Mouse (Mus musculus) midbrain, embryonic 13.5 days (tissue): ENCODE results near the gene Nmral1. TPM values are rescaled to one million over a fixed set of nuclear protein-coding genes. Genes with fewer than 3 reads are reported as not detected.
A peak's percentile ranks its signal among the peaks of the same experiment; 100 is the strongest.
"Not testable (repeated sequence)": the region's sequence is repeated elsewhere in the genome, so short reads cannot be mapped to it uniquely, and the experiment has no call there.

Source experiments
- ATAC-seq: fragments of 200-750 bp; cut with Nextera tagmentation; 2 replicates; pipeline ENCODE4 v1.8.0; 2017; ENCODE audit warnings: mild to moderate bottlenecking, moderate TSS enrichment, moderate library complexity
- H3K27ac ChIP-seq: fragments of 300-500 bp; sonication (generic); 2 replicates; pipeline ENCODE4 v1.5.1; 2015; ENCODE audit warnings: inconsistent platforms, mild to moderate bottlenecking, moderate library complexity
- H3K27me3 ChIP-seq: fragments of 300-500 bp; sonication (generic); 2 replicates; pipeline ENCODE4 v1.6.1; 2015; ENCODE audit warnings: mild to moderate bottlenecking, inconsistent platforms
- H3K36me3 ChIP-seq: fragments of 300-500 bp; sonication (generic); 2 replicates; pipeline ENCODE4 v1.6.1; 2015; ENCODE audit warnings: mild to moderate bottlenecking, inconsistent platforms
- H3K4me1 ChIP-seq: fragments of 300-500 bp; sonication (generic); replicated peaks from 2 replicates; pipeline ENCODE4 v1.6.1; 2015; ENCODE audit warnings: inconsistent platforms
- H3K4me2 ChIP-seq: fragments of 300-500 bp; sonication (generic); replicated peaks from 2 replicates; pipeline ENCODE4 v1.6.1; 2015; ENCODE audit warnings: moderate library complexity, mild to moderate bottlenecking, inconsistent platforms
- H3K4me3 ChIP-seq: fragments of 300-500 bp; sonication (generic); replicated peaks from 2 replicates; pipeline ENCODE4 v1.5.1; 2015; ENCODE audit warnings: mild to moderate bottlenecking, inconsistent platforms
- H3K9ac ChIP-seq: fragments of 300-500 bp; sonication (generic); replicated peaks from 2 replicates; pipeline ENCODE4 v1.6.1; 2015; ENCODE audit warnings: mild to moderate bottlenecking, inconsistent platforms
- H3K9me3 ChIP-seq: fragments of 300-500 bp; sonication (generic); 2 replicates; pipeline ENCODE4 v1.6.1; 2016; ENCODE audit warnings: mild to moderate bottlenecking, inconsistent platforms
- WGBS: fragments of 180-500 bp; shearing (Covaris S2); methylation state at CpG from one replicate; pipeline ENCODE4 v1.1.7; 2015; 5-methylcytosine and 5-hydroxymethylcytosine counted together
- polyA plus RNA-seq: library from polyadenylated mRNA; unstranded; fragments of >200 nt; fragmentation: Nextera tagmentation; extraction: Ambion mirVana; gene quantifications from 2 replicates; pipeline ENCODE4 v1.2.1, GENCODE M21; 2015

Nmral1 gene
- 102 and 104 TPM in 2 replicates for polyA plus RNA-seq

DNA sequence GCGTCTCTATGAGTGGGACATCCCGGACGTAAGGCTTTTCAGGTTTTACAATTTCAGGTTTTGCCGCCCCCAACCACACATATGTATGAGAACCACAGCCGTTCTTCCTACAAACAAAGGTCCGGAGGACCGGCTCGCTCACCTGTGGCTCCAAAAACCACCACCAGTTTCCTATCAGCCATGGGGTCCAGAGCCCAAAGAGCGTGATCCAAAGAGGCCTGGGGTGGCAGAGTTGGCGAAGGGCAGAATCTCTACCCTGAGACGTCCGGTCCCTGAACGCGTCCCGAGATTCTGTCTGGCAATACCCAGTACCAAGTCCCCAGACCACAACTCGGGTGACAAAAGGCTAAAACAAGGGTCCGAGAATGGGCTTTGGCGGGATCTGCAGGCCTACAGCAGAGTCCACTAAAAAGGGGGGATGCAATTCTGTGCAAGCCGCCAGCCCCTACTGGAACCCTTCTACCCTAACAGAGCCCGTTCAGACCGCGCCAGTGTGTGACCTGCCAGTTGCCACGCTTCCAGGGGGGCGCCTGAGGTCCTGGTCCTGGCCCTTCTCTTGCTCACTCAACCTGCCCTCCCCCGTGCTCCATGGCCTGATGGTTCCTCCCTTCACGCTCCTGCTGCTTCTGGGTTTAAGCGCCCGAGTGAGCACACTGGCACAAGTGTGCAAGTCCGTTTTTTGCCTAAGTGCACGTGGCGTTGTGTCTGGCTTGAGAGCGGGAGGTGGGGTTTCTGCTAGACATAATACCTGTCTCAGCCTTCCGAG is at the start of gene Nmral1:
TSS of gene Nmral1 (minus strand) at position 604 of the 766 bp plus-strand sequence.
- 9% methylated on average over 33 of the region's 33 CpGs for WGBS
- Histone ChIP-seq H3K4me1 (peaks cover 16% of the 10 kb centered on the region), H3K4me3 (peak within 1 kb of the TSS; percentile 75), H3K27ac (peak within 1 kb of the TSS; percentile 86), H3K9ac (peak within 1 kb of the TSS; percentile 79), H3K36me3 (peaks cover 25% of the 10 kb centered on the region), H3K4me2 (peak within 1 kb of the TSS; percentile 69), H3K9me3 (no peaks in the 10 kb centered on the region), H3K27me3 (no peaks in the 10 kb centered on the region)
- ATAC-seq, result peak; percentile 94

DNA sequence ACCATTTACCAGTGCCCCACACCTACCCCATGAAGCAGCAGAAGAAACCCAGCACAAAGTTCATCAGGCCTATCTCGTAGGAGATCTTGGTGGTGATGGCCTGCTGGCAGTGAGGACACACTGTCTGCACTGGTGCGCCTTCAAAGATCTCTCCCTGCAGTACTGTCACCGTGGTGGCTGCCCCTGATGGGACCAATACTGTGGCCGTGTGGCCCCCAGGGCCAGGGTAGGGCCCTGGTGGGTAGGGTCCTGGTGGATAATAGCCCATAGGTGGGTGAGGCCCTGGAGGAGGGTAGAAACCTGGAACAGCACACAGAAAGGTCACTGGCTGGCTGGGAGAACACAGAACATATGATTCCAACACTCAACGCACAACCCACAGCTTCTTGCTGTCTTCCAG is 49.6 kb upstream of the Nmral1 start:
- peaks cover 66% of the 10 kb centered on the region for H3K36me3 ChIP-seq
- no peak overlapping the region for H3K4me2 ChIP-seq
- H3K9ac ChIP-seq, result no peak overlapping the region
- H3K9me3 ChIP-seq, result no peaks in the 10 kb centered on the region
- no peak overlapping the region for H3K27ac ChIP-seq
- ATAC-seq, result peak; percentile 55; the same call in 1 of the 2 replicates
- whole genome bisulfite sequencing, result 97% methylated on average over 5 of the region's 5 CpGs
- H3K4me3 ChIP-seq, result no peak overlapping the region
- H3K27me3 ChIP-seq, result no peaks in the 10 kb centered on the region
- no peaks in the 10 kb centered on the region for H3K4me1 ChIP-seq

DNA sequence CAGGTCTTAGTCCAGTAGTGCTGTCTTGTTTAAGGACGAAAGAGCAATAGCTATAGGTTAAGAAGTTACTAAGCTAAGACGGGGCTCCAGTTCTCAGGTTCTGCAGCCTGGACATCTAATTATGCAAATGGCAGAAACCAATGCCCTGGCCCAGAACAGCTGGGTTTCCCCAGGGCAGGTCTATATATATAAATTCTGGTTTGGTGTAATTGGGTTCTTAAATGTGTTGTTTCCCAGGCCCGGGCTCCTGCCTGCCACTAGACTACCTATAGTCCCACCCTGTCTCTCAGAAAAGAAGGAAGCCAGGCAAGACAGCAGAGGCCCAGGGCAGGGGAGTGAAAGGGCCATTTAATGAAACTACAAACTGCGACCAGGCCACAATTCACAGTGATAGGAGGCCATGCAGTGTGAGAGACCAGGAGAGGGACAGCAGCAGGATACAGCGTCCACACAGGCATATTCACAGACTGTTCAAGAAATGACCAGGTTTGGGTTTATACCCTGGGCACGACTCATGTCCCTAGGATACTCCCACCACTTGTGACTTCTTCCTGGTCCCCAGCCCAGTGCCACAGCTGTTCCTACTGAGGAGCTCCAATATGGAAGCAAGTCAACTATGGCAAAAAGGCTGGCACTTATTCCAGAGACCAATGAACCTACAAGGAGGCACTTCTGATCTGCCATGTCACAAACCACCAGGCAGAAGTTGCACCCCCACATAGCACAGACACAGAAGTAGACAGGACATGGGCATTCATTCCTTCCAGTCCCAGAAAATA is 48.0 kb upstream of the Nmral1 start:
- no peaks in the 10 kb centered on the region for H3K27me3 ChIP-seq
- peaks cover 70% of the 10 kb centered on the region for H3K36me3 ChIP-seq
- no peak overlapping the region for H3K4me2 ChIP-seq
- WGBS, result 79% methylated on average over 6 of the region's 6 CpGs
- no peaks in the 10 kb centered on the region for H3K9me3 ChIP-seq
- ATAC-seq, result no peak
- no peak overlapping the region for H3K27ac ChIP-seq
- H3K4me3 ChIP-seq, result no peak overlapping the region
- no peaks in the 10 kb centered on the region for H3K4me1 ChIP-seq
- no peak overlapping the region for H3K9ac ChIP-seq

DNA sequence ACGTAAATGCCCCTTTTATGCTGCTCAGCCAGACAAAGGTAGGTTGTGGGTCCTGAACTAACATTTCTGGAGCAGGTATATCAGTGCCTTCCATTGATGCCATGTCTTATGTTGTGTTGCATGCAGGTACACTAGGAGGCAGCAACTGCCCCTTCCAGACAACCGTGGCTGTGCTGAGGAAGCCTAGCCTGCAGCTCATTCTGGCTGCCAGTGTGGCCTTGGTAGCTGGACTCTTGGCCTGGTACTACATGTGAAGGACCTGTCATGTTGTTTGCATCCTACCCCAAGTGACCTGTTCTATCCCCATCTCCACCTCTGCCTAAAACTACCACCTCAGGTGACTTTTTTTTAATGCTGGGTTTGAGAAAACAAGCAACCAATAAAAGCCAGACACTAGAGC is 46.7 kb upstream of the Nmral1 start:
- Histone ChIP-seq H3K9ac (no peak overlapping the region), H3K36me3 (peaks cover 70% of the 10 kb centered on the region), H3K4me3 (no peak overlapping the region), H3K9me3 (no peaks in the 10 kb centered on the region), H3K4me1 (no peaks in the 10 kb centered on the region), H3K27ac (no peak overlapping the region), H3K27me3 (no peaks in the 10 kb centered on the region), H3K4me2 (no peak overlapping the region)
- 95% methylated on average over 2 of the region's 2 CpGs for WGBS
- no peak for ATAC-seq

DNA sequence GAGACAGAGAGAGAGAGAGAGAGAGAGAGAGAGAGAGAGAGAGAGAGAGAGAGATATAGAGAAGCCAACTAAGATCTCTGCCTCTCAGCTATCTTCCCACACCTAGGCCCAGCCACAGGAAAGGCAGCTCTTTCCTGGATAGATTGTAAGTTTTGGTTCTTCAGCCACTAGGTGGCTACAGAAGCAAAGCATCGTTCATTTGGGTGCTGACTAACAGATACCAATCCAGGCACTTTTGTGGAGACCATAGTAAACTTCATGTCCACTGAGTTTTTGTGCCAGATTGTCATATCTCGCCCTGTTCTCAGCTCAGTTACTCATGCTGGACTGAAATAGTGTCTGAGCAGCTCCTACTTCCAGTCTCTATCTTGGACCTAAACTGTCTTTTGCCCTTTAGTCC is 44.1 kb upstream of the Nmral1 start:
- no peak overlapping the region for H3K4me3 ChIP-seq
- H3K9ac ChIP-seq, result no peak overlapping the region
- 49% methylated on average over 2 of the region's 2 CpGs for WGBS
- no peaks in the 10 kb centered on the region for H3K27me3 ChIP-seq
- no peaks in the 10 kb centered on the region for H3K9me3 ChIP-seq
- 0 out of 2 replicates have a peak, but pooled peaks have one; percentile 55 for ATAC-seq
- H3K4me1 ChIP-seq, result no peaks in the 10 kb centered on the region
- H3K27ac ChIP-seq, result no peak overlapping the region
- H3K4me2 ChIP-seq, result no peak overlapping the region
- H3K36me3 ChIP-seq, result peaks cover 44% of the 10 kb centered on the region

DNA sequence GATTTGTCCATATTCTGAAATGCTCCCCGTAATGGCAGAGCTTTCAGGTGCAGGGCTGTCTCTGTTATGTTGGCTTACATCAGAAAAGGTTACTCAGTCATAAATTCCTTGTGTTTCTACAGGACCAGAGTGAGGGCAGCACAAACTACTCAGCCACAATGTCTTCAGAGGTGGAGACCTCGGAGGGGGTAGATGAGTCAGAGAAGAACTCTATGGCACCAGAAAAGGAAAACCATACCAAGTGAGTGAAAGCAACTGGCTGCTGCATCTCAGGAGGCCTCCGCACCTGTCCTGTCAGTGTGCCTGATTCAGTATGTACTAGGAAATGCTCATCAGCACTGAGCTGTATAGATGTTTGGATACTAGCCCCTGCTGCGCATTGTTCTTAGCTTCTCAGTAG is 43.3 kb upstream of the Nmral1 start:
- peaks cover 36% of the 10 kb centered on the region for H3K36me3 ChIP-seq
- 94% methylated on average over 4 of the region's 4 CpGs for WGBS
- no peaks in the 10 kb centered on the region for H3K27me3 ChIP-seq

DNA sequence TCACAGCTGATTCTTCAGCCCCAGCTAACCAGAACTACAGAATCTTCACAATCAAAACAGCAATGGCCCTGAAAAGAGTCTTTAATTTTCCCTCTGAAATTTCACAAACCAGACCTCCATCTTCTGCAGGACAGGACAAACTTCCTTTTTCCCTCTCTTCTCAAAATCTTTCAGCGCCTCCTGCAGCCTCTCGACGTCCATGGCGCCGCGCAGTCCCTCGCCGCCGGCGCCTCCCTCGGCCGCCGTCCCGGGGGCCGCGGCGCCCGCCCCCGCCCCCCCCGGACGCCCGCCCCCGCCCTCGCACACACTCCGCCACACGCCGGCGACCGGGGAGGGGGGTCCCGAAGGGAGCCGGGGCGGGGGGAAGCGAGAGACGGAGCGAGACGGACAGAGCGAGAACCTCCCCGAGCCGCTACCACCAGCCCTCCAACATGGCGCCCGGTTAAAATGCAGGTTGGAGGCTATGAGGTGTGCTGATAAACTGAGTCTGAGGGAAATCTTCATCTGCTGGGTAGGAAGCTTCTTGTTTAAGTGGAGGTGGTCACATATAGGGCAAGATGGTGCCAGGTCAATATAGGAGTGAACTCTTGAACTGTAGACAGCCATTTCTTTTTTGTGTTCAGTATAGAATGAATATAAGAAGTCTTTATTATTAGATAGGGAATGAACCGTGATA is 37.6 kb upstream of the Nmral1 start:
- H3K9me3 ChIP-seq, H3K27me3 ChIP-seq, H3K4me1 ChIP-seq, H3K36me3 ChIP-seq: not testable (repeated sequence)
- peak; percentile 84 for ATAC-seq
- 2% methylated on average over 39 of the region's 42 CpGs for WGBS
- Histone ChIP-seq H3K4me2 (peak overlapping the region; percentile 50), H3K27ac (peak overlapping the region; percentile 65), H3K4me3 (peak overlapping the region; percentile 42), H3K9ac (peak overlapping the region; percentile 59)

More for the DNA sequence above, 43.3 kb upstream of the Nmral1 start:
- H3K4me3 ChIP-seq, result no peak overlapping the region
- no peak overlapping the region for H3K27ac ChIP-seq
- no peak for ATAC-seq
- H3K9ac ChIP-seq, result no peak overlapping the region
- peaks cover 5% of the 10 kb centered on the region; the same call in 1 of the 2 replicates for H3K4me1 ChIP-seq
- H3K4me2 ChIP-seq, result no peak overlapping the region
- H3K9me3 ChIP-seq, result no peaks in the 10 kb centered on the region

DNA sequence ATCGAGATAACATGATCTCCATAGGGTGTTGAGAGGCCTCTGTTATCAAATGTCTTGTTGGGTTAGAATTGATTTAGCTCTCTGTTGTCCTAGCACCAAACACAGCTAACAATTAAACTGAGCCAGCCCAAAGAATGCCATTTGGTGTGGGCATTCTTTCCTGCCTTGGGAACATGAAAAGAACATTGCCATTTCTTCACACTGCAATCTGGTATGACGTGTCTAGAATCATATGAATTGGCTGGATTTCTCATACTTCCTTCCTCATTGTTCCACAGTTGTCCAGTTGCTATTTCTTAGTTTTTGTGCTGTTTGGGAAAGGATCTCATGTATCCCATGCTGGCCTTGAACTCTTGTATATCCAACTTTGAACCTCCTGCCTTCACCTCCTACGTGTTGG is 34.9 kb upstream of the Nmral1 start:
- WGBS, result 93% methylated on average over 3 of the region's 3 CpGs
- H3K27ac ChIP-seq, result no peak overlapping the region

DNA sequence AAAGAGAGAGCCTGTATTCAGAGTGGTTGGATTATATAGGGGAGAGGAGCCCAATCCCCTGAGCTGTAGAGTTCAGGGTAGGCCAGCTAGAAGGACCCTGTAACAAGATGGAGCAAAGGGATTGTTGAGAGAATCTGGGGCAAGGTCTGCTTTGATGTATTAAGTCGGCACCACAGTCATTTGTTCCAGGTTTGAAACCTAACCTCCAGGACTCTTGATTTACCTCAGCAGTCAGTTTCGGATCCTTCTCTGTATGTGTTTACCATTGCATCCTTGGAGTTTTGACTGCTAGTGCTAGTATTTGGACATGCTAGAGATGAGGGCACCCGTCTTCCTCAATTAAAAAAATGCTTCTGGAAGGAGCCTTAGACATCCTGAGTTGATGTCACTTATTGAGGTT is 33.0 kb upstream of the Nmral1 start:
- Histone ChIP-seq H3K27ac (no peak overlapping the region), H3K9me3 (no peaks in the 10 kb centered on the region), H3K4me3 (no peak overlapping the region), H3K27me3 (no peaks in the 10 kb centered on the region), H3K9ac (no peak overlapping the region), H3K36me3 (no peaks in the 10 kb centered on the region; the same call in 1 of the 2 replicates), H3K4me2 (no peak overlapping the region), H3K4me1 (peaks cover under 1% of the 10 kb centered on the region; the same call in 1 of the 2 replicates)
- WGBS, result 97% methylated on average over 3 of the region's 3 CpGs
- ATAC-seq, result no peak

More for the DNA sequence above, 34.9 kb upstream of the Nmral1 start:
- H3K4me2 ChIP-seq, result no peak overlapping the region
- no peaks in the 10 kb centered on the region for H3K27me3 ChIP-seq
- ATAC-seq, result no peak
- H3K4me3 ChIP-seq, result no peak overlapping the region
- no peak overlapping the region for H3K9ac ChIP-seq
- no peaks in the 10 kb centered on the region; the same call in 1 of the 2 replicates for H3K36me3 ChIP-seq
- peaks cover 8% of the 10 kb centered on the region; the same call in 1 of the 2 replicates for H3K4me1 ChIP-seq
- H3K9me3 ChIP-seq, result no peaks in the 10 kb centered on the region

DNA sequence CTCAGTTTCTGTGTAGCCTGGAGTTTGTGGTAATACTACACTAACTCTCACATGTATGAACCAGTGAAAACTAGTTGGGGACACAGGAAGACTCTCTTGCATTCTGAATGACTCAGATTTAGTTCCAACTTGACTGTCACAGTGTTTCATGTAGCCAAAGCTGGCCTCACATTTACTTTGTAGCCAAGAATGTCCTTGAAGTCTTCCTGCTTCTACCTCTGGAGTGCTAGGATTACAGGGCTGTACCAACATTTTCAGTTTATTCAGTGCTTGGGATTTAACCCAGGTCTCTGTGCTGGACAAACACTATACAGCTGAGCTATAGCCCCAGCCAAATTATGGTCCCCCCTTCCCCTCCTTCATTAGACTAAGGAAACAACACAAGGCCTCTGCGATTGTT is 23.0 kb upstream of the Nmral1 start:
- H3K27me3 ChIP-seq, result no peaks in the 10 kb centered on the region
- no peaks in the 10 kb centered on the region for H3K4me1 ChIP-seq
- no peak for ATAC-seq
- no peak overlapping the region for H3K4me3 ChIP-seq
- no peak overlapping the region for H3K4me2 ChIP-seq
- no peak overlapping the region for H3K9ac ChIP-seq
- H3K9me3 ChIP-seq, result peaks cover 7% of the 10 kb centered on the region
- H3K27ac ChIP-seq, result no peak overlapping the region
- 96% methylated on average over 1 of the region's 1 CpGs for WGBS
- H3K36me3 ChIP-seq, result peaks cover 7% of the 10 kb centered on the region; the same call in 1 of the 2 replicates

DNA sequence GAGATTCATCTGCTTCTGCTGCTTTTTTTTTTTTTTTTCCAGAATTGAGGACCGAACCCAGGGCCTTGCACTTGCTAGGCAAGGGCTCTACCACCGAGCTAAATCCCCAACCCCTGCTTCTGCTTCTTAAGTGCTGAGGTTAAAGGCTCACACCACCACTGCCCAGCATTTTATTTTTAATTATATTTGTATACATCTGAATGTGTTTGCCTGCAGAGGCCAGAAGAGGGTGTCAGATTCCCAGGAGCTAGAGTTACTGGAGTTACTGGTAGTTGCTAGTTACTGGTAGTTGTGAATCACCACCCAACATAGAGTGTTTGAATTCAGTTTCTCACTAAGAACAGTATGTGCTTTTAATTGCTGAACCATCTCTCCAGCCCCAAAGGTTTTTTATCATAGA is 20.8 kb upstream of the Nmral1 start:
- Histone ChIP-seq H3K9ac (no peak overlapping the region), H3K36me3 (peaks cover 7% of the 10 kb centered on the region; the same call in 1 of the 2 replicates), H3K27me3 (no peaks in the 10 kb centered on the region), H3K4me1 (no peaks in the 10 kb centered on the region), H3K4me2 (no peak overlapping the region), H3K27ac (no peak overlapping the region), H3K9me3 (peaks cover 7% of the 10 kb centered on the region), H3K4me3 (no peak overlapping the region)
- 88% methylated on average over 2 of the region's 2 CpGs for WGBS
- ATAC-seq, result no peak

DNA sequence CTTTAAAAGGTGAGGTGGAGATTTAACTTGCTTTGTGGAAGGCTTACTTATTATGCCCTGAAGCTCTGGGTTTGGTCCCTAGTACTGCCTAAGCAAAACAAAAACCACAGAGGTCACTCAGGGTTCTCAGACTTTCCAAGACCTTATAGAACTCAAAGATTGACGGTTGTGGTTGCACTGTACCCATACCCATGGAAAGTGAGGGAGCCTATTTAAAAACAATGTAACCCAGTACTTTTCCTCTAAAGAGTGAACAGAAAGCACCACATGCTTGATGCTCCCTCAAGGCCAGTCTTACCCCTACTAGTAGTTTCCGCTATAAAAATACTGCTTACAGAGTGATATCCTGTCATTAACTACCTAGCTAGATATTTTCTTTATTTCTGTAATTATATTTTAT is 17.1 kb upstream of the Nmral1 start:
- H3K4me3 ChIP-seq, result no peak overlapping the region
- no peaks in the 10 kb centered on the region for H3K4me1 ChIP-seq
- H3K27ac ChIP-seq, result no peak overlapping the region
- ATAC-seq, result no peak
- no peaks in the 10 kb centered on the region for H3K36me3 ChIP-seq
- WGBS, result 96% methylated on average over 2 of the region's 2 CpGs
- no peaks in the 10 kb centered on the region for H3K27me3 ChIP-seq
- no peaks in the 10 kb centered on the region for H3K9me3 ChIP-seq
- H3K9ac ChIP-seq, result no peak overlapping the region
- no peak overlapping the region for H3K4me2 ChIP-seq
